Mouse (Mus musculus) spleen, adult 2 months (tissue): Measurements from ENCODE around the gene Ppm1a. TPM values are rescaled to one million over a fixed set of nuclear protein-coding genes. Genes with fewer than 3 reads are reported as not detected.

ENCODE experiments used
- DNase-seq, 2 experiments: peaks; one replicate each; pipeline versions ENCODE4 v3.0.0 to v3.0.0-alpha.2; 2012 to 2021; ENCODE audit warnings: low spot score in 2 of 2, low read depth in 1 of 2
- H3K27ac ChIP-seq: fragments of 200-500 bp; 2 replicates; pipeline ENCODE4 v1.5.1; 2012; ENCODE audit warnings: low read length, inconsistent platforms; ENCODE audit not compliant: insufficient read depth
- H3K27me3 ChIP-seq: fragments of 200-500 bp; 2 replicates; pipeline ENCODE4 v1.6.1; 2012; ENCODE audit warnings: mild to moderate bottlenecking, moderate library complexity, low read length, inconsistent platforms; ENCODE audit not compliant: control insufficient read depth, insufficient read depth
- H3K36me3 ChIP-seq: fragments of 200-500 bp; 2 replicates; pipeline ENCODE4 v1.6.1; 2012; ENCODE audit warnings: mild to moderate bottlenecking, low read length, inconsistent platforms; ENCODE audit not compliant: control insufficient read depth, insufficient read depth
- H3K4me1 ChIP-seq: fragments of 200-500 bp; 2 replicates; pipeline ENCODE4 v1.6.1; 2011; ENCODE audit warnings: inconsistent platforms; ENCODE audit not compliant: control insufficient read depth, insufficient read depth, insufficient read length
- H3K4me3 ChIP-seq: fragments of 200-500 bp; 2 replicates; pipeline ENCODE4 v1.5.1; 2011; ENCODE audit warnings: mild to moderate bottlenecking, inconsistent platforms; ENCODE audit not compliant: insufficient read depth, insufficient read length; ENCODE audit errors: extremely low read depth
- CTCF ChIP-seq: fragments of 200-500 bp; IDR thresholded peaks from 2 replicates; pipeline ENCODE4 v1.5.1; 2011; ENCODE audit warnings: mild to moderate bottlenecking, inconsistent platforms; ENCODE audit not compliant: insufficient read depth, insufficient read length, insufficient replicate concordance; ENCODE audit errors: extremely low read depth
- POLR2A ChIP-seq: fragments of 200-500 bp; IDR thresholded peaks from 2 replicates; pipeline ENCODE4 v1.6.1; 2011; ENCODE audit warnings: low read depth, low read length, inconsistent platforms
- WGBS: fragments of 180-500 bp; shearing (Covaris S2); methylation state at CpG from one replicate; pipeline ENCODE4 v1.1.7; 2018; 5-methylcytosine and 5-hydroxymethylcytosine counted together
- polyA plus RNA-seq: library from polyadenylated mRNA; depleted of rRNA; stranded (reverse); fragments of >200 nt; gene quantifications from 2 replicates; pipeline ENCODE4 v1.2.3, GENCODE M21; 2012

The Ppm1a gene
- polyA plus RNA-seq, 1 experiment, result 15.2 TPM

GRCm38 (mm10) chr12:72748841-72749240 is 8.4 kb upstream of the Ppm1a start:
- no peaks in the 10 kb centered on the region for H3K4me1 ChIP-seq
- no peak overlapping the region for H3K4me3 ChIP-seq
- no peaks in the 10 kb centered on the region for H3K36me3 ChIP-seq
- no peaks in the 10 kb centered on the region for H3K27me3 ChIP-seq
- TF ChIP-seq POLR2A (no peak), CTCF (no peak)
- WGBS, result 86% methylated on average over 4 of the region's 4 CpGs
- no peak overlapping the region for H3K27ac ChIP-seq
- no peak for DNase-seq

DNA sequence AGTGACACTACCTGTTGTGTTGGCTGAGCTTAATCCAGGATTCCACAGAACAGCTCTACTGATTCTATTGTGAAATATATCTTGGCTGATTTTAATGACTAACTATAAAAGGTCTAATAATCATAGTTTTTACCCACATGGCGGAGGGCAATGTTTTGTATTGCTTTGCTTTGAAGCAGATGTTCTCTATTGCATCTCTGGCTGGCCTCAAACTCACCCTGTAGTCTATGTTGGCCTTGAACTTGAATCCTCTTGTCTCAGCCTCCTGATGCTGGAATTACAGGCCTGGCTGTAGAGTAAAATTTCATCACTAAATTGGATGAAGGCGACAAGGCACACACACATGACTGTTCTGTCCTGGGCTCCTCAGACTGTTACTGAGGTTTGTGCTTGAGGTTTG is 7.8 kb upstream of the Ppm1a start:
- 88% methylated on average over 2 of the region's 2 CpGs for WGBS
- no peak overlapping the region for H3K27ac ChIP-seq
- DNase-seq, result no peak
- H3K4me1 ChIP-seq, result no peaks in the 10 kb centered on the region
- TF ChIP-seq POLR2A, result no peak
- TF ChIP-seq CTCF, result no peak
- H3K4me3 ChIP-seq, result no peak overlapping the region
- no peaks in the 10 kb centered on the region for H3K36me3 ChIP-seq
- H3K27me3 ChIP-seq, result no peaks in the 10 kb centered on the region

GRCm38 (mm10) chr12:72750016-72750415 is 7.2 kb upstream of the Ppm1a start:
- no peak for TF ChIP-seq CTCF
- TF ChIP-seq POLR2A, result no peak
- H3K27me3 ChIP-seq, result no peaks in the 10 kb centered on the region

DNA sequence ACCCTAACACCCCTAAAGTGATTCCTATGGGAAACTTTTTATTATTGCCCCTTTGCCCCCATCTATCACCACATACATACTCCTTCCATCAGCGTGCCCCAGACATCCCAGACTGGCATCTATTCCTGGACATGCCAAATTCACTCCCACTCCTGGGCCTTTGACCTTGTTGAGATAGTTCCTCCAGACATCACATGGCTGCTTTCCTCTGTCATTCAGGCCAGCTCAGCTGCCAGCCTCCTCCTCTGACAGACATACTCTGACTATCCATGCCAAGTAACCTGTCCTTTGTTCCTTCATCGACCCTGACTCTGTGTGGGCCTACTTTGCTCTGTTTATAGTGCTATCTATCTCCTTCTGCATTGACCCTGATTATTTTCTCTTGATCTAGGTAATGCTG is 6.6 kb upstream of the Ppm1a start:
- H3K27me3 ChIP-seq, result no peaks in the 10 kb centered on the region
- H3K4me3 ChIP-seq, result no peak overlapping the region
- H3K36me3 ChIP-seq, result no peaks in the 10 kb centered on the region
- H3K27ac ChIP-seq, result no peak overlapping the region
- no peak for DNase-seq
- WGBS, result 82% methylated on average over 2 of the region's 2 CpGs
- TF ChIP-seq POLR2A, result no peak
- no peak for TF ChIP-seq CTCF
- no peaks in the 10 kb centered on the region for H3K4me1 ChIP-seq

More at GRCm38 (mm10) chr12:72750016-72750415, 7.2 kb upstream of the Ppm1a start:
- no peak overlapping the region for H3K4me3 ChIP-seq
- H3K27ac ChIP-seq, result no peak overlapping the region
- no peaks in the 10 kb centered on the region for H3K4me1 ChIP-seq
- 66% methylated on average over 5 of the region's 5 CpGs for WGBS
- H3K36me3 ChIP-seq, result no peaks in the 10 kb centered on the region
- no peak for DNase-seq

DNA sequence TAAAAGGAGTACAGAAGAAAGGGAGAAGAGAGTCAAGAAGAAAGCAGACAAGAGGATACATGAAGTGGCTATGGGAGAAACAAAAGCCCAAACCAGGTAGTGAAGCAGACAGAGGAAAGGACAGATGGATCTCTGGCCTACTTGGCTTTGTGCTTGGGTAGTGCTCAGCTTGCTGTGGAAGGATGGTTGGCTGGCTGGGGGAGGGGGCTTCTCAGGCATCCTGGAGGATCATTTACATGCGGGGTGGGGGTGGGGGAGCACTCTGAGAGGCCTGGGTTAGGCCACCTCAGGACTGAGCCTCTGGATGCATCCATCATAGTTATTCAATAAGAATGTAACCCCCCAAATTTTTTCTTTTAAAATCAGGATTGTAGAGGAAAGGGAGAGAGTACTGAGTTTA is 341 bp downstream of the Ppm1a start:
- WGBS, result 92% methylated on average over 1 of the region's 1 CpGs
- Histone ChIP-seq H3K36me3 (no peaks in the 10 kb centered on the region), H3K27me3 (no peaks in the 10 kb centered on the region), H3K4me3 (no peak overlapping the region), H3K27ac (no peak overlapping the region), H3K4me1 (no peaks in the 10 kb centered on the region; the same call in 1 of the 2 replicates)
- DNase-seq, result no peak
- TF ChIP-seq CTCF, result no peak

- H3K4me3 ChIP-seq, result 0 out of 2 replicates have a peak overlapping the region, but pooled peaks have one; percentile 95
Observed at GRCm38 (mm10) chr12:72759956-72760355, 2.7 kb downstream of the Ppm1a start.

DNA sequence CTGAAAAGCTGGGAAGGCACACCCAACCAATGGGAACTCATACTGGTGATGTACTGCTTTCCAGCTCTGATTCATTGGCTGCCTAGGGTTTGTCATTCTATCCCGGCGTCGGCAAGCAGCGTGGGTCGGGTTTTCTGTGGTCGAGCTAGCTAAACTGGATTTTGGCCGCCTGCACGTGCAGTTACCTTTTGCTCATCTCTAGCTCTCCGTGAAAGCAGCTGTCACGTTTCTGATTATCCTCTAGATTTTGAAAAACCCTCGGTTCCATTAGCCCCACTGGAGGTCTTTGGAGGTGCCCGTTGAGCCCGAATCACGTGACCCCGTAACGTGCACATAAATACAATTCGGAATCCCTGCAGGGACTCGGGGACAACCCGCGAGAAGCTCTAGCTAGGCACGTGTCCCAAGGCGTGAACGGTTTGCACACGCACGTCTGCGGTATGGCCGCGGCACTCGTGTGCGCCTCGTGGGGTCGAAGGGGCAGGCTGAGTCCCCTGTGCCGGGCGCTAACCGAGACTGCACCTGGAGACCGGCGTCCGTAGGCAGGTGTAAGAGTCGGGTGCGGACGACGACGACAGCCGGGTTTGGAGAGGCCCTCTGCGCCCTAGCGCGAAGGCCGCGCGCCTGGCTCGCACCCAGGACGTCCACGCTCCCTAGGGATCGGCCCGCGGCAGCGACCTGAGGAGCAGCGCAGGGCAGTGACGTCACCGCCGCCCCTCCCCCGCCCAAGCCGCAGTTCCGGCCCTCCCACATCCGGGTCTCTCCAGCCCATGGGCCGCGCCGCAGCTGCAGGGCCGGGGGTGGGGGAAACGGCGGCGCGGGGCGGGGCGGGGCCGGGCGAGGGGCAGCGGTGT is 3.3 kb downstream of the Ppm1a start:
- TF ChIP-seq CTCF (no peak), POLR2A (no peak)
- Histone ChIP-seq H3K36me3 (no peaks in the 10 kb centered on the region), H3K4me1 (no peaks in the 10 kb centered on the region; the same call in none of the 2 replicates), H3K27ac (peak overlapping the region; percentile 91), H3K27me3 (no peaks in the 10 kb centered on the region), H3K4me3 (peak overlapping the region; percentile 95)
- peak; percentile 83 to 91 for DNase-seq
- under 1% methylated on average over 71 of the region's 78 CpGs for WGBS

More at GRCm38 (mm10) chr12:72759956-72760355, 2.7 kb downstream of the Ppm1a start:
- no peaks in the 10 kb centered on the region for H3K27me3 ChIP-seq
- TF ChIP-seq POLR2A (no peak), CTCF (no peak)
- no peak for DNase-seq
- H3K4me1 ChIP-seq, result no peaks in the 10 kb centered on the region; the same call in none of the 2 replicates
- no peaks in the 10 kb centered on the region for H3K36me3 ChIP-seq
- H3K27ac ChIP-seq, result no peak overlapping the region
- 25% methylated on average over 7 of the region's 7 CpGs for WGBS
